Comparison of ENCODE assay signal across 12 mouse cellular contexts in the genomic region with DNA sequence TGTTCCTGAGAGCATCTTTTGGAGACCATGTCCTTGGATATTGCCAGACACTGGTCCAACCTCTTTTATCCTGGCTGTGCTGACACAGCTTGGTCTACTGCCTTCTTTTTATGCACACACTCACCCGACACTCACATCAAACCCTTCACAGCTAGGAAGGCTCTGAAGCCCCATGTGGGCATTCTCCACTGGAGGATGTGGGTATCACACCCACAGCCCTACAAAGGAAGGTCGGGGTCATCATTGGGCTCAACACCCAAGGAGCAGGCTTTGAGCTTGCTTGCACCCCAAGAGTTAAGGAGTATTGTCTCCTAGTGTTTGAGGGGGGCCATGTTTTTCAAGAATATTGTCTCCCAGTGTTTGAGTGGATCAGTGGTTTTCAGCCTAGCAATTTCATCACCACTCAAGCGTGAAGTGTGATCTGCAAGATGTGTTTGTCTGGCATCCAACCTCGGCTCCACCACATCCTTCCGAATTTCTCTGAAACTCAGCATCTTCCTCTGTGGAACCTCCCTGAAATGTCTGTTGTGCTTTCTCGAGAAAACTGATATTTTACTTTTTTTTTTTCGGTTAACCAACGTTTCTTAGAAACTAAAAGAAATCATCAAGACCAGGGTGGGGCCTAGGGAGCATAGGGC.
"Had no signal": no experiment of that assay in that cellular context is flagged by ENCODE, and none has a peak within 500 bp of the region (broad histone marks: within the 10 kb centered on the region; RNA-seq: fewer than 3 reads in every experiment).

No protein-coding gene starts in this region.

- ATAC-seq: liver, embryonic 12.5 days had no signal

- DNase-seq: kidney, adult 8-10 months; kidney, postnatal 10 days; kidney, postnatal 36 days; liver; lung, adult 18-20 months; lung, postnatal 10 days; lung, postnatal 36 days; midbrain, embryonic 14.5 days; thymus, adult 18-20 months; thymus, postnatal 14 days; thymus, postnatal 4 days had no signal
